Mouse (Mus musculus): ENCODE measurements around the gene St3gal3.

DNA sequence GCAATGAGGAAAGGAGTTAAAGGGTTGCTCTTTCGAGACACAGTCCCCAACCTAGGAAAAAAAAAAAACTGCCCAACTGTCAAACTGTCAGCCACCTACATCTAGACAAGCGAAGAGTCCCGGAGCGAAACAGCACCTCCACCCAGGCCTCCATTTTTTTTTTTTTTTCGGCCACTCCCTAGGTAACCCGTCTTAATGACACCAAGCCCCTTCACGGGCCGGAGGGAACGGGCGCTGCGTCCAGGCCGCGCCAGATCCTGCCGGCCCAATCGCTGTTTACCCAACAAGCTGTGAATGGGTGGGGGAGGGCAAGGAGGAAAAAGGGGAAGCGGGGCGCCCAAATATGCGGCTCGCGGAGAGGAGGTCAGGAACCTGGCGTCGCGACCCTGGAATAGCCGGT lies 248.1 kb downstream of the St3gal3 start:
- TF ChIP-seq POLR2A (IDR thresholded peaks at IDR 0.05; ENCODE audit: low read depth, low read length) (no peak), CTCF (IDR thresholded peaks at IDR 0.05; ENCODE audit: extremely low read depth, insufficient read length, insufficient replicate concordance, low read depth, low read length) (no peak)
